Mouse (Mus musculus) CH12.LX (cell line): ENCODE data around the gene Edil3. TPM values are rescaled to one million over a fixed set of nuclear protein-coding genes. Genes with fewer than 3 reads are reported as not detected.

Experiments used
- DNase-seq: peaks from one replicate; pipeline ENCODE4 v3.0.0-alpha.2; 2013; ENCODE audit errors: extremely low read depth
- H3K27ac ChIP-seq: 2 replicates; pipeline ENCODE4 v1.5.1; 2012; ENCODE audit warnings: low read depth, mild to moderate bottlenecking, control low read depth, moderate library complexity; ENCODE audit not compliant: insufficient read depth
- H3K27me3 ChIP-seq: replicated peaks from 2 replicates; pipeline ENCODE3; 2012; ENCODE audit warnings: inconsistent platforms
- H3K36me3 ChIP-seq, 2 experiments: replicated peaks in 1 of 2; 2 replicates each; pipeline versions ENCODE3 to v1.6.1; 2012; ENCODE audit warnings: inconsistent platforms in 1 of 2, low read length in 1 of 2, mild to moderate bottlenecking in 1 of 2, mixed read lengths in 1 of 2, moderate library complexity in 1 of 2; ENCODE audit not compliant: control insufficient read depth in 1 of 2, insufficient read depth in 1 of 2
- H3K4me1 ChIP-seq, 2 experiments: 2 replicates each; pipeline ENCODE4 v1.6.1; 2012; ENCODE audit warnings: inconsistent platforms in 1 of 2, moderate library complexity in 1 of 2; ENCODE audit not compliant: insufficient read depth in 2 of 2, control insufficient read depth in 1 of 2
- H3K4me2 ChIP-seq: 2 replicates; pipeline ENCODE4 v1.6.1; 2012; ENCODE audit warnings: low read depth, mild to moderate bottlenecking, control low read depth; ENCODE audit not compliant: poor library complexity, insufficient read depth, severe bottlenecking
- H3K4me3 ChIP-seq, 3 experiments: fragments of 150-350 bp in 1 of 3; sonication (generic) in 1 of 3; replicated peaks in 1 of 3; 2 replicates each; pipeline versions ENCODE3 to v1.5.1; 2011 to 2012; ENCODE audit warnings: low read depth in 2 of 3, low read length in 2 of 3, mild to moderate bottlenecking in 2 of 3, moderate library complexity in 2 of 3, control low read depth in 1 of 3, improper control_type of control experiment in 1 of 3, inconsistent platforms in 1 of 3, mixed read lengths in 1 of 3; ENCODE audit not compliant: poor library complexity in 1 of 3
- H3K79me2 ChIP-seq: replicated peaks from 2 replicates; pipeline ENCODE4 v1.6.1; 2012; ENCODE audit warnings: mild to moderate bottlenecking, moderate library complexity; ENCODE audit not compliant: control insufficient read depth, poor library complexity, insufficient read depth, severe bottlenecking; ENCODE audit errors: extremely low read depth
- H3K9ac ChIP-seq: 2 replicates; pipeline ENCODE4 v1.6.1; 2012; ENCODE audit warnings: low read depth, mild to moderate bottlenecking, control low read depth, moderate library complexity; ENCODE audit not compliant: insufficient read depth
- H3K9me3 ChIP-seq: replicated peaks from 2 replicates; pipeline ENCODE3; 2012; ENCODE audit warnings: low read length, inconsistent platforms, mixed read lengths
- BHLHE40 ChIP-seq: IDR thresholded peaks from 2 replicates; pipeline ENCODE4 v1.6.1; 2011; ENCODE audit warnings: mild to moderate bottlenecking, low read depth, low read length, improper control_type of control experiment
- CHD2 ChIP-seq: IDR thresholded peaks from 2 replicates; pipeline ENCODE4 v1.6.1; 2011; ENCODE audit warnings: low read length, improper control_type of control experiment
- CTCF ChIP-seq, 2 experiments: IDR thresholded peaks in 1 of 2; conservative IDR thresholded peaks in 1 of 2; 2 replicates each; pipeline ENCODE4 v1.5.1; 2011 to 2012; ENCODE audit warnings: low read depth in 2 of 2, low read length in 2 of 2, improper control_type of control experiment in 1 of 2, inconsistent platforms in 1 of 2, mild to moderate bottlenecking in 1 of 2, moderate library complexity in 1 of 2
- E2F4 ChIP-seq: IDR thresholded peaks from 2 replicates; pipeline ENCODE4 v1.6.1; 2011; ENCODE audit warnings: low read depth, low read length, improper control_type of control experiment; ENCODE audit not compliant: insufficient replicate concordance
- ELF1 ChIP-seq: IDR thresholded peaks from 2 replicates; pipeline ENCODE4 v1.6.1; 2014; ENCODE audit warnings: low read depth, mild to moderate bottlenecking, inconsistent platforms, low read length, improper control_type of control experiment
- EP300 ChIP-seq: IDR thresholded peaks from 2 replicates; pipeline ENCODE4 v1.6.1; 2011; ENCODE audit warnings: low read length, improper control_type of control experiment
- GABPA ChIP-seq: IDR thresholded peaks from 2 replicates; pipeline ENCODE4 v1.6.1; 2012; ENCODE audit warnings: low read depth, low read length, improper control_type of control experiment, inconsistent platforms; ENCODE audit not compliant: insufficient replicate concordance
- HCFC1 ChIP-seq: IDR thresholded peaks from 2 replicates; pipeline ENCODE4 v1.6.1; 2012; ENCODE audit warnings: low read depth, mild to moderate bottlenecking, inconsistent platforms, low read length, improper control_type of control experiment
- JUN ChIP-seq: IDR thresholded peaks from 2 replicates; pipeline ENCODE4 v1.6.1; 2011; ENCODE audit warnings: low read depth, mild to moderate bottlenecking, low read length, improper control_type of control experiment, moderate library complexity; ENCODE audit not compliant: insufficient read depth
- JUND ChIP-seq: conservative IDR thresholded peaks from 2 replicates; pipeline ENCODE4 v1.6.1; 2011; ENCODE audit warnings: low read depth, low read length, improper control_type of control experiment
- MAX ChIP-seq: IDR thresholded peaks from 2 replicates; pipeline ENCODE4 v1.6.1; 2011; ENCODE audit warnings: low read length, improper control_type of control experiment
- MAZ ChIP-seq: IDR thresholded peaks from 2 replicates; pipeline ENCODE4 v1.6.1; 2012; ENCODE audit warnings: low read depth, mild to moderate bottlenecking, inconsistent platforms, low read length, improper control_type of control experiment, moderate library complexity
- MEF2A ChIP-seq: IDR thresholded peaks from 2 replicates; pipeline ENCODE4 v1.6.1; 2014; ENCODE audit warnings: low read depth, mild to moderate bottlenecking, inconsistent platforms, low read length, improper control_type of control experiment, borderline replicate concordance
- PAX5 ChIP-seq: IDR thresholded peaks from 2 replicates; pipeline ENCODE4 v1.6.1; 2012; ENCODE audit warnings: low read length, inconsistent platforms, mixed read lengths
- RAD21 ChIP-seq: IDR thresholded peaks from 2 replicates; pipeline ENCODE4 v1.6.1; 2011; ENCODE audit warnings: low read depth, mild to moderate bottlenecking, low read length, improper control_type of control experiment, moderate library complexity
- SMC3 ChIP-seq: IDR thresholded peaks from 2 replicates; pipeline ENCODE4 v1.6.1; 2011; ENCODE audit warnings: low read depth, low read length, improper control_type of control experiment
- UBTF ChIP-seq: IDR thresholded peaks from 2 replicates; pipeline ENCODE4 v1.6.1; 2012; ENCODE audit warnings: low read depth, mild to moderate bottlenecking, inconsistent platforms, low read length, improper control_type of control experiment, moderate library complexity
- USF1 ChIP-seq: IDR thresholded peaks from 2 replicates; pipeline ENCODE4 v1.6.1; 2014; ENCODE audit warnings: low read depth, mild to moderate bottlenecking, inconsistent platforms, low read length, improper control_type of control experiment
- USF2 ChIP-seq: conservative IDR thresholded peaks from 2 replicates; pipeline ENCODE4 v1.6.1; 2011; ENCODE audit warnings: low read depth, low read length, improper control_type of control experiment
- ZC3H11A ChIP-seq: IDR thresholded peaks from 2 replicates; pipeline ENCODE4 v1.6.1; 2012; ENCODE audit warnings: low read depth, mild to moderate bottlenecking, inconsistent platforms, low read length, improper control_type of control experiment
- ZKSCAN1 ChIP-seq: IDR thresholded peaks from 2 replicates; pipeline ENCODE4 v1.6.1; 2012; ENCODE audit warnings: low read depth, inconsistent platforms, low read length, improper control_type of control experiment, borderline replicate concordance
- ZNF384 ChIP-seq: IDR thresholded peaks from 2 replicates; pipeline ENCODE4 v1.6.1; 2012; ENCODE audit warnings: low read depth, low read length, improper control_type of control experiment, inconsistent platforms
- dilution Hi-C: fragments of 300-500 bp; cut with MboI; formaldehyde crosslinking; loops from 2 replicates; pipeline ENCODE4 v1.14.3; 2020; ENCODE audit warnings: low sequenced_read_pairs; ENCODE audit not compliant: extremely low pct_unique_long_range_greater_than_20kb, extremely low pct_ligation_motif_present
- in situ Hi-C: fragments of 300-500 bp; cut with MboI; formaldehyde crosslinking; loops from 3 replicates; pipeline ENCODE4 v1.14.3; 2019; ENCODE audit warnings: low sequenced_read_pairs, low pct_ligation_motif_present, low pct_unique_long_range_greater_than_20kb, mixed read lengths
- polyA plus RNA-seq: library from polyadenylated mRNA; unstranded; fragments of >175 nt; gene quantifications from 2 replicates; pipeline ENCODE4 v1.2.1, GENCODE M21; 2012; ENCODE audit warnings: low read depth; ENCODE audit not compliant: insufficient read length
- total RNA-seq, 2 experiments: library from RNA; depleted of rRNA; stranded (reverse); fragments of 300-350 nt in 1 of 2; fragments of >200 nt in 1 of 2; gene quantifications; 2 replicates each; pipeline ENCODE4 v1.2.3; 2012 to 2014

Edil3 gene
- total and polyA plus RNA-seq, 3 experiments = not detected

- no peak overlapping the region for H3K27ac ChIP-seq
- in situ Hi-C loops (no loop called here), dilution Hi-C loops (no loop called here)
- H3K27me3 ChIP-seq = no peaks in the 10 kb centered on the region
- H3K9ac ChIP-seq = no peak overlapping the region
- TF ChIP-seq ZKSCAN1 = no peak
- TF ChIP-seq USF2 = no peak
- no peak for TF ChIP-seq MAX
- TF ChIP-seq CTCF (conservative IDR thresholded peaks at IDR 0.05 in 1 of 2, IDR thresholded peaks at IDR 0.05 in 1 of 2; ENCODE audit: low read depth in 2 of 2, low read length in 2 of 2) = peak; percentile 15 to 47; a peak in 2 of 4 replicates
- TF ChIP-seq ELF1 = no peak
- TF ChIP-seq SMC3 = peak; percentile 26
- peak; percentile 49 for TF ChIP-seq RAD21
- TF ChIP-seq MEF2A = no peak
- no peak for TF ChIP-seq JUND
- no peak for TF ChIP-seq USF1
- TF ChIP-seq MAZ = no peak
- no peak for TF ChIP-seq PAX5
- TF ChIP-seq BHLHE40 = no peak
- no peak for TF ChIP-seq ZNF384
- no peak for TF ChIP-seq GABPA
- TF ChIP-seq CHD2 = no peak
- no peak for TF ChIP-seq UBTF
- TF ChIP-seq JUN = no peak
- TF ChIP-seq E2F4 = no peak
- no peak for TF ChIP-seq ZC3H11A
- no peak overlapping the region for H3K4me2 ChIP-seq
- no peak overlapping the region for H3K4me3 ChIP-seq
- peak; percentile 48 for DNase-seq
- H3K9me3 ChIP-seq = no peaks in the 10 kb centered on the region
- H3K4me1 ChIP-seq = no peaks in the 10 kb centered on the region
- no peaks in the 10 kb centered on the region for H3K79me2 ChIP-seq
- H3K36me3 ChIP-seq = no peaks in the 10 kb centered on the region
These were observed 513.2 kb downstream of the Edil3 start for GRCm38 (mm10) chr13:89334494-89334893.

- in situ Hi-C loops (no loop called here), dilution Hi-C loops (no loop called here)
- H3K9ac ChIP-seq = no peak overlapping the region
- no peaks in the 10 kb centered on the region for H3K79me2 ChIP-seq
- H3K4me2 ChIP-seq = no peak overlapping the region
- H3K9me3 ChIP-seq = no peaks in the 10 kb centered on the region
- TF ChIP-seq RAD21 (no peak), ZNF384 (no peak), HCFC1 (no peak), EP300 (no peak), USF2 (no peak), SMC3 (no peak)
- H3K27ac ChIP-seq = no peak overlapping the region
- H3K4me3 ChIP-seq = no peak overlapping the region
- H3K27me3 ChIP-seq = no peaks in the 10 kb centered on the region
- no peak for DNase-seq
- no peaks in the 10 kb centered on the region for H3K36me3 ChIP-seq
- H3K4me1 ChIP-seq = no peaks in the 10 kb centered on the region
These were observed 514.8 kb downstream of the Edil3 start for GRCm38 (mm10) chr13:89335908-89336579.
